Mouse (Mus musculus) heart, adult 2 months (tissue): ENCODE results near the gene Pnmal2. TPM values are rescaled to one million over a fixed set of nuclear protein-coding genes. Genes with fewer than 3 reads are reported as not detected.

ENCODE experiments used
- DNase-seq, 2 experiments: peaks; one replicate each; pipeline ENCODE4 v3.0.0; 2021
- H3K27ac ChIP-seq: fragments of 200-600 bp; 2 replicates; pipeline ENCODE4 v1.8.1; 2022
- H3K27me3 ChIP-seq: fragments of 200-500 bp; 2 replicates; pipeline ENCODE4 v1.6.1; 2012; ENCODE audit warnings: mild to moderate bottlenecking, low read length, inconsistent platforms, mixed read lengths; ENCODE audit not compliant: control insufficient read depth, insufficient read depth
- H3K36me3 ChIP-seq: fragments of 200-500 bp; 2 replicates; pipeline ENCODE4 v1.6.1; 2012; ENCODE audit warnings: low read length, inconsistent platforms; ENCODE audit not compliant: control insufficient read depth, insufficient read depth
- H3K4me1 ChIP-seq: fragments of 200-500 bp; 2 replicates; pipeline ENCODE4 v1.6.1; 2011; ENCODE audit warnings: low read length; ENCODE audit not compliant: control insufficient read depth, insufficient read depth
- H3K4me3 ChIP-seq: fragments of 200-600 bp; 2 replicates; pipeline ENCODE4 v1.8.1; 2022
- H3K79me2 ChIP-seq: fragments of 200-500 bp; replicated peaks from 2 replicates; pipeline ENCODE4 v1.6.1; 2012; ENCODE audit warnings: mild to moderate bottlenecking, inconsistent platforms, low read length, moderate library complexity, mixed read lengths; ENCODE audit not compliant: control insufficient read depth, insufficient read depth
- H3K9ac ChIP-seq: fragments of 200-500 bp; 2 replicates; pipeline ENCODE4 v1.6.1; 2012; ENCODE audit warnings: low read depth, mild to moderate bottlenecking, control low read depth, inconsistent platforms, low read length, mixed read lengths
- CTCF ChIP-seq: fragments of 200-600 bp; IDR thresholded peaks from 2 replicates; pipeline ENCODE4 v1.8.1; 2022; ENCODE audit warnings: antibody characterized with exemption, mild to moderate bottlenecking, moderate library complexity
- EP300 ChIP-seq: fragments of 200-500 bp; IDR thresholded peaks from 2 replicates; pipeline ENCODE4 v1.6.1; 2011; ENCODE audit warnings: low read depth, low read length, control low read depth; ENCODE audit not compliant: insufficient read depth
- POLR2A ChIP-seq: fragments of 200-500 bp; IDR thresholded peaks from 2 replicates; pipeline ENCODE4 v1.6.1; 2011; ENCODE audit warnings: mild to moderate bottlenecking, low read depth, low read length, control low read depth; ENCODE audit not compliant: insufficient read depth
- WGBS: fragments of 180-500 bp; shearing (Covaris S2); methylation state at CpG from one replicate; pipeline ENCODE4 v1.1.7; 2018; 5-methylcytosine and 5-hydroxymethylcytosine counted together
- intact Hi-C: fragments of 180-260 bp; cut with DNase I; formaldehyde crosslinking; loops from one replicate; pipeline ENCODE4 v1.15.1; 2025
- polyA plus RNA-seq: library from polyadenylated mRNA; depleted of rRNA; stranded (reverse); fragments of >200 nt; gene quantifications from 2 replicates; pipeline ENCODE4 v1.2.3, GENCODE M21; 2012
- total RNA-seq, 2 experiments: library from RNA; stranded (reverse); gene quantifications; 2 replicates each; pipeline ENCODE4 v1.2.3; 2021

Gene Pnmal2
- total and polyA plus RNA-seq, 3 experiments: 3.5 to 4.1 (median 3.8) TPM

DNA sequence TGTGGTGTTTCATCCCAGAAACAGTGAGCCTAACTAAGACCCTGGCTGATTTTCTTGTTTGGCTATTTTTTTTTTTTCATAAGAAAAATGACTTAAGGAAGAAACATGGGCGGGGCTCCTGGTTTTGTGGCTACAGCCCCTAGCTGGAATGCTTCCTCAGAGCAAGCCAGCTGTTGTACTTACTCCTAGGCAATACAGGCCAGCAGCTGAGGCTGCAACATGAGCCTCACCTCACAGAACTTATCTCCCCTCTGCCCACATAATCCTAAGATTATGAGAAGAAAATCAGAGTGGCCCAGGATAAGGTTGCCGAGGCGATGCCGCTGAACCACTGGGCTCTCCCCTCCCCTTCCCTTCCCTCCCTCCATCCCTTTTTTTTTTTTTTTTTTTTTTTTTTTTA lies 11.2 kb downstream of the Pnmal2 start:
- no peak for DNase-seq
- no peaks in the 10 kb centered on the region for H3K79me2 ChIP-seq
- H3K9ac ChIP-seq: no peak overlapping the region
- intact Hi-C loops: no loop called here
- no peaks in the 10 kb centered on the region for H3K36me3 ChIP-seq
- no peak overlapping the region for H3K4me3 ChIP-seq
- 61% methylated on average over 4 of the region's 4 CpGs for WGBS
- H3K27ac ChIP-seq: no peak overlapping the region
- no peaks in the 10 kb centered on the region for H3K4me1 ChIP-seq
- no peaks in the 10 kb centered on the region for H3K27me3 ChIP-seq
- TF ChIP-seq EP300: no peak
- no peak for TF ChIP-seq CTCF
- no peak for TF ChIP-seq POLR2A

DNA sequence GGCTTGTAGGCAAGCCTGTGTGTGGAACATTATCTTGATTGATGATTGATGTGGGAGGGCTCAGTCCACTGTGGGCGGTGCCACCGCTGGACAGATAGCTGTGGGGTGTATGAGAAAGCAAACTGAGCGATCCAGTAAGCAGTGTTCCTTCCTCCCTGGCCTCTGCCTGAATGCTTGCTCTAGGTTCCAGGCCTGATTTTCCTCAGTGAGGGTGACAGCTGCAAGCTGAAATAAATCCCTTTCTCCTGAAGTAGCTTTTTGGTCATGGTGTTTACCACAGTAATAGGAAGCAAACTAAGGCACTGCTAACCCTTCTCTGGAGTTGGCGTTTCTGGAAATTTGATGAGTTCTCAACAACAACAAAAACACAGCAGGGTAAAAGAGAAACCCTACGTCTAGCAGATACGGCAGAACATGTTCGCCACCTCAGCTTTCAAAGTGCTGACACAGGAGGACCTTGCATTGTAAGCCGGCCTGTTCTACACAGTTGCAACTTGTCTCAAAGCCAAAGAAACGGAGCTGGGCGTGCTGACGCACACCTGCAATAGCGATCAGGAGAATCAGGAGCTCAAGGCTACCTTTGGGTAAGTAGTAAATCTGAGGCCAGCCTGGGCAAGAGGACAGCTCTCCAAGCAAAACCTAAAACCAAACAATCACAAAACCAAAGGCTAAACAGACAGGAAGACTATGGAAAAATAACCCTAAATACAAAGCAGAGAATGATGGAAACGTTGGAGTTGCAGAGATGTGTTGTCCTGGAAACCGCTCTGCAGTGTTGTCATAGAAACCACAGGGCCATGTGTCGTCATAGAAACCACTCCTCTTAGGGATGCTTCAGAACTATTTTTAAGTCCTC lies 12.2 kb downstream of the Pnmal2 start:
- WGBS: 74% methylated on average over 15 of the region's 15 CpGs
- Histone ChIP-seq H3K79me2 (no peaks in the 10 kb centered on the region), H3K27ac (no peak overlapping the region), H3K9ac (no peak overlapping the region), H3K4me1 (no peaks in the 10 kb centered on the region), H3K36me3 (no peaks in the 10 kb centered on the region), H3K4me3 (no peak overlapping the region), H3K27me3 (no peaks in the 10 kb centered on the region)
- TF ChIP-seq POLR2A (no peak), CTCF (no peak), EP300 (no peak)
- DNase-seq: no peak
- intact Hi-C loops: no loop called here

- intact Hi-C loops: no loop called here
- no peaks in the 10 kb centered on the region for H3K79me2 ChIP-seq
- no peak for DNase-seq
- no peaks in the 10 kb centered on the region for H3K36me3 ChIP-seq
- H3K4me1 ChIP-seq: no peaks in the 10 kb centered on the region
- H3K9ac ChIP-seq: no peak within 1 kb of the TSS
- WGBS: 40% methylated on average over 17 of the region's 17 CpGs
- H3K27ac ChIP-seq: no peak within 1 kb of the TSS
- no peak for TF ChIP-seq CTCF
- TF ChIP-seq POLR2A: no peak
- no peak for TF ChIP-seq EP300
- H3K27me3 ChIP-seq: no peaks in the 10 kb centered on the region
- H3K4me3 ChIP-seq: no peak within 1 kb of the TSS
Observed at GRCm38 (mm10) chr7:16959539-16960187, 15.2 kb downstream of the Pnmal2 start, which contains the start of gene Pnmal1. Gene Pnmal1, plus strand, starts transcription at chr7:16959679.

DNA sequence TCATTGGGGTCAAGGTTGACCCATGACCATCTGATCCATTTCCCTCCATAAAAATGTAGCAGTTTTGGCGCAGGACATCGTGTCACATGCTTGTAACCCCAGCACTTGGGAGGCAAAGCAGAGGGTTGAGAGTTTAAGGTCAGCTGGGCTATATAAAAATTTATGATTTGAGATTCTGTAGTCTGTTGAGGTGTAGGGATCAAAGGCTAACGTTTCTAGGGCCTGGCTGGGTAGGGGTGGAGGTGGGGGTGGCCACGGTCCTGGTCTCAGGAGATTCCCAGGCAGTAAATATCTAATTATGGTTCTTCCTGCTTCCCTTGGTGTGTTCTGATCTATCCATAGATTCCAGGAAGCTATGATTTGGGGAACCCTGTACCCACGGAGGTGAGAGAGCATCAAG lies 17.2 kb downstream of the Pnmal2 start:
- Histone ChIP-seq H3K36me3 (no peaks in the 10 kb centered on the region), H3K79me2 (no peaks in the 10 kb centered on the region), H3K4me1 (no peaks in the 10 kb centered on the region), H3K9ac (no peak overlapping the region), H3K4me3 (no peak overlapping the region), H3K27me3 (no peaks in the 10 kb centered on the region), H3K27ac (no peak overlapping the region)
- TF ChIP-seq CTCF (no peak), EP300 (no peak), POLR2A (no peak)
- no peak for DNase-seq
- 69% methylated on average over 5 of the region's 5 CpGs for WGBS
- intact Hi-C loops: no loop called here

- TF ChIP-seq POLR2A: no peak
- TF ChIP-seq CTCF: no peak
- TF ChIP-seq EP300: no peak
- Histone ChIP-seq H3K27me3 (no peaks in the 10 kb centered on the region), H3K4me1 (no peaks in the 10 kb centered on the region), H3K27ac (no peak overlapping the region), H3K9ac (no peak overlapping the region), H3K79me2 (no peaks in the 10 kb centered on the region), H3K36me3 (no peaks in the 10 kb centered on the region), H3K4me3 (no peak overlapping the region)
- intact Hi-C loops: no loop called here
- 88% methylated on average over 6 of the region's 6 CpGs for WGBS
- no peak for DNase-seq
Observed at GRCm38 (mm10) chr7:16968414-16968813, 23.9 kb downstream of the Pnmal2 start.

GRCm38 (mm10) chr7:16971160-16971559 lies 26.7 kb downstream of the Pnmal2 start:
- Histone ChIP-seq H3K79me2 (no peaks in the 10 kb centered on the region), H3K36me3 (no peaks in the 10 kb centered on the region), H3K4me3 (no peak overlapping the region), H3K9ac (no peak overlapping the region), H3K27ac (no peak overlapping the region), H3K27me3 (no peaks in the 10 kb centered on the region), H3K4me1 (no peaks in the 10 kb centered on the region; the same call in 1 of the 2 replicates)
- 72% methylated on average over 3 of the region's 3 CpGs for WGBS
- no peak for DNase-seq
- TF ChIP-seq POLR2A (no peak), CTCF (no peak), EP300 (no peak)
- intact Hi-C loops: no loop called here
